Comparison of ENCODE assay signal across 9 mouse cellular contexts in genomic region chr15:99225081-99225810, GRCm38 (mm10). TPM values are rescaled to one million over a fixed set of nuclear protein-coding genes. Genes with fewer than 3 reads are reported as not detected.
DNase-seq lines count a peak whose midpoint lies in the region; TF ChIP-seq lines count a peak whose summit lies in the region.
"Had no signal": no experiment of that assay in that cellular context is flagged by ENCODE, and none has a peak within 500 bp of the region (broad histone marks: within the 10 kb centered on the region; RNA-seq: fewer than 3 reads in every experiment).

No protein-coding gene starts in this region.

- DNase-seq in lung, postnatal 10 days: peak; percentile 43
- DNase-seq in lung, adult 2 months: no peak
- DNase-seq in embryonic facial prominence, embryonic 10.5 days (ENCODE audit: low spot score): peak; percentile 51
- DNase-seq in hindbrain, embryonic 10.5 days (ENCODE audit: low spot score): peak; percentile 47
- peak; percentile 52 for DNase-seq in limb, embryonic 10.5 days (ENCODE audit: low spot score)
- peak; percentile 68 for DNase-seq in right cerebral cortex, adult 18-20 months
- no peak for DNase-seq in gastrocnemius, postnatal 10 days
- no peak for DNase-seq in gastrocnemius, adult 18-20 months (ENCODE audit: low spot score)

- TF ChIP-seq POLR2A in lung, adult 2 months (IDR thresholded peaks at IDR 0.05; ENCODE audit: borderline replicate concordance, extremely low read depth, low read depth, low read length): no peak

- no peak overlapping the region for H3K4me3 ChIP-seq in lung, adult 2 months (replicated peaks; ENCODE audit: extremely low read depth, low read depth, low read length)
- peak overlapping the region; percentile 57 for H3K4me3 ChIP-seq in embryonic facial prominence, embryonic 10.5 days
- H3K4me3 ChIP-seq in hindbrain, embryonic 10.5 days: peak overlapping the region; percentile 53
- peak overlapping the region; percentile 47 for H3K4me3 ChIP-seq in limb, embryonic 10.5 days

- H3K27me3 ChIP-seq in embryonic facial prominence, embryonic 10.5 days (replicated peaks; ENCODE audit: low read depth, poor library complexity, severe bottlenecking): peaks cover 100% of the 10 kb centered on the region
- H3K27me3 ChIP-seq in hindbrain, embryonic 10.5 days (ENCODE audit: insufficient read depth, poor library complexity, severe bottlenecking): peaks cover 100% of the 10 kb centered on the region
- H3K27me3 ChIP-seq in limb, embryonic 10.5 days (ENCODE audit: low read depth, poor library complexity, severe bottlenecking): peaks cover 99% of the 10 kb centered on the region

- H3K9me3 ChIP-seq in embryonic facial prominence, embryonic 10.5 days: no peaks in the 10 kb centered on the region
- no peaks in the 10 kb centered on the region for H3K9me3 ChIP-seq in hindbrain, embryonic 10.5 days
- H3K9me3 ChIP-seq in limb, embryonic 10.5 days (replicated peaks): no peaks in the 10 kb centered on the region

- 0 out of 2 replicates have a peak overlapping the region, but pooled peaks have one; percentile 35 for H3K27ac ChIP-seq in embryonic facial prominence, embryonic 10.5 days (replicated peaks)
- 0 out of 2 replicates have a peak overlapping the region, but pooled peaks have one; percentile 62 for H3K27ac ChIP-seq in hindbrain, embryonic 10.5 days
- H3K27ac ChIP-seq in limb, embryonic 10.5 days: peak overlapping the region; percentile 50; the same call in 1 of the 2 replicates
- H3K27ac ChIP-seq: macrophage had no signal

- no peaks in the 10 kb centered on the region for H3K36me3 ChIP-seq in embryonic facial prominence, embryonic 10.5 days (replicated peaks)
- H3K36me3 ChIP-seq in hindbrain, embryonic 10.5 days: no peaks in the 10 kb centered on the region
- no peaks in the 10 kb centered on the region for H3K36me3 ChIP-seq in limb, embryonic 10.5 days

- H3K4me1 ChIP-seq in lung, adult 2 months (ENCODE audit: control insufficient read depth, insufficient read depth, low read length): peaks cover 15% of the 10 kb centered on the region
- H3K4me1 ChIP-seq in embryonic facial prominence, embryonic 10.5 days: peaks cover 67% of the 10 kb centered on the region
- peaks cover 71% of the 10 kb centered on the region for H3K4me1 ChIP-seq in hindbrain, embryonic 10.5 days (replicated peaks)
- peaks cover 57% of the 10 kb centered on the region for H3K4me1 ChIP-seq in limb, embryonic 10.5 days

- TF ChIP-seq CTCF in lung, adult 2 months (IDR thresholded peaks at IDR 0.05; ENCODE audit: insufficient read depth, low read length): no peak

- 3% methylated on average over 22 of the region's 22 CpGs for WGBS in lung, adult 2 months
- WGBS in embryonic facial prominence, embryonic 10.5 days: 2% methylated on average over 22 of the region's 22 CpGs
- WGBS in hindbrain, embryonic 10.5 days: 1% methylated on average over 22 of the region's 22 CpGs
- 2% methylated on average over 22 of the region's 22 CpGs for WGBS in limb, embryonic 10.5 days

RNA-seq across cellular contexts. Expression of gene Kcnh3, which starts 0.6 kb away (rescaled TPM):
- 4.8 and 5.0 TPM in 2 replicates for polyA plus RNA-seq in lung, adult 2 months (2012; rRNA removed)
- polyA plus RNA-seq in embryonic facial prominence, embryonic 10.5 days (2016; fragmentation: Nextera tagmentation; extraction: Ambion mirVana): 0.25 TPM in 2 replicates
- polyA plus RNA-seq in hindbrain, embryonic 10.5 days (2016; fragmentation: Nextera tagmentation; extraction: Ambion mirVana): 0.04 and 0.12 TPM in 2 replicates
- 0.15 TPM in 1 of 2 replicates, not detected in the other for polyA plus RNA-seq in limb, embryonic 10.5 days (2016; fragmentation: Nextera tagmentation; extraction: Ambion mirVana)
- total RNA-seq in gastrocnemius, postnatal 10 days (2021): under 1 TPM; 0.12 to 0.68 TPM
- total RNA-seq in gastrocnemius, adult 18-20 months (2021): not detected
- polyA plus RNA-seq: macrophage had no signal

RNA-seq across cellular contexts. Expression of gene Mcrs1, which starts 26.5 kb away (rescaled TPM):
- polyA plus RNA-seq in lung, adult 2 months (2012; rRNA removed): 59.2 and 65.6 TPM in 2 replicates
- 185 and 189 TPM in 2 replicates for polyA plus RNA-seq in embryonic facial prominence, embryonic 10.5 days (2016; fragmentation: Nextera tagmentation; extraction: Ambion mirVana)
- 194 and 213 TPM in 2 replicates for polyA plus RNA-seq in hindbrain, embryonic 10.5 days (2016; fragmentation: Nextera tagmentation; extraction: Ambion mirVana)
- polyA plus RNA-seq in limb, embryonic 10.5 days (2016; fragmentation: Nextera tagmentation; extraction: Ambion mirVana): 180 and 190 TPM in 2 replicates
- 10 to 100 TPM; 41.0 to 44.7 TPM for total RNA-seq in gastrocnemius, postnatal 10 days (2021)
- 10 to 100 TPM; 22.1 to 25.2 TPM for total RNA-seq in gastrocnemius, adult 18-20 months (2021)

Comparison
In these comparisons a context has a peak if more than half of its experiments do, and no peak if none do; other contexts are left out.
1. DNase-seq: peak in lung, postnatal 10 days (single experiment), embryonic facial prominence, embryonic 10.5 days (single experiment), hindbrain, embryonic 10.5 days (single experiment), limb, embryonic 10.5 days (single experiment) and right cerebral cortex, adult 18-20 months (single experiment); none in lung, adult 2 months (single experiment), gastrocnemius, postnatal 10 days (single experiment) and gastrocnemius, adult 18-20 months (single experiment).
2. Peak in every context shown above with its lines, with median percentiles within 50 percentile points of each other: H3K27ac ChIP-seq.